In genomic region chrX:166440036-166440615, GRCm38 (mm10) we compare ENCODE assay signal across 8 mouse cellular contexts. TPM values are rescaled to one million over a fixed set of nuclear protein-coding genes. Genes with fewer than 3 reads are reported as not detected.
A peak's percentile ranks its signal among the peaks of the same experiment; 100 is the strongest.
DNase-seq lines count a peak whose midpoint lies in the region; ATAC-seq and TF ChIP-seq lines count a peak whose summit lies in the region.

Gene Trappc2, plus strand, starts transcription at chrX:166440574.

- H3K27me3 ChIP-seq in neural tube, embryonic 11.5 days (ENCODE audit: control insufficient read depth, insufficient read depth, low read length), result 0 out of 2 replicates have a peak, but pooled peaks cover 6% of the 10 kb centered on the region
- H3K27me3 ChIP-seq in forebrain, embryonic 14.5 days (replicated peaks; ENCODE audit: control insufficient read depth, insufficient read depth, low read length), result no peaks in the 10 kb centered on the region
- H3K27me3 ChIP-seq in limb, embryonic 14.5 days (ENCODE audit: control insufficient read depth, insufficient read depth, low read length), result no peaks in the 10 kb centered on the region; the same call in none of the 2 replicates

- 20% methylated on average over 26 of the region's 36 CpGs for whole genome bisulfite sequencing in neural tube, embryonic 11.5 days
- WGBS in forebrain, embryonic 14.5 days, result 33% methylated on average over 36 of the region's 36 CpGs
- 20% methylated on average over 10 of the region's 36 CpGs for WGBS in limb, embryonic 14.5 days

- H3K4me1 ChIP-seq in neural tube, embryonic 11.5 days (ENCODE audit: control insufficient read depth, insufficient read depth, low read length), result no peaks in the 10 kb centered on the region
- H3K4me1 ChIP-seq in forebrain, embryonic 14.5 days (ENCODE audit: control insufficient read depth, insufficient read depth, low read length), result no peaks in the 10 kb centered on the region
- H3K4me1 ChIP-seq in limb, embryonic 14.5 days (ENCODE audit: control insufficient read depth, insufficient read depth, low read length), result no peaks in the 10 kb centered on the region

- H3K4me3 ChIP-seq in neural tube, embryonic 11.5 days (ENCODE audit: low read depth, low read length), result peak within 1 kb of the TSS; percentile 41
- peak within 1 kb of the TSS; percentile 52 for H3K4me3 ChIP-seq in forebrain, embryonic 14.5 days (ENCODE audit: low read depth, low read length)
- H3K4me3 ChIP-seq in limb, embryonic 14.5 days (replicated peaks; ENCODE audit: low read length), result peak within 1 kb of the TSS; percentile 53

- H3K9me3 ChIP-seq in neural tube, embryonic 11.5 days (ENCODE audit: control insufficient read depth, low read length), result no peaks in the 10 kb centered on the region
- H3K9me3 ChIP-seq in forebrain, embryonic 14.5 days (replicated peaks; ENCODE audit: control insufficient read depth, low read length), result no peaks in the 10 kb centered on the region
- no peaks in the 10 kb centered on the region for H3K9me3 ChIP-seq in limb, embryonic 14.5 days (ENCODE audit: control insufficient read depth, low read length)

- peak within 1 kb of the TSS; percentile 61 for H3K27ac ChIP-seq in neural tube, embryonic 11.5 days (ENCODE audit: low read depth, low read length)
- H3K27ac ChIP-seq in forebrain, embryonic 14.5 days (ENCODE audit: low read depth, low read length), result peak within 1 kb of the TSS; percentile 63
- H3K27ac ChIP-seq in limb, embryonic 14.5 days (replicated peaks; ENCODE audit: low read depth, low read length), result peak within 1 kb of the TSS; percentile 61; the same call in 1 of the 2 replicates

- ATAC-seq in neural tube, embryonic 11.5 days (ENCODE audit: insufficient read depth, low FRiP score, low TSS enrichment), result peak; percentile 35; the same call in 1 of the 2 replicates
- ATAC-seq in forebrain, embryonic 14.5 days, result peak; percentile 85
- ATAC-seq in hematopoietic stem cell, adult 5-6 weeks (replicated peaks in 1 of 2; ENCODE audit: insufficient read depth in 1 of 2, low FRiP score in 2 of 2, low TSS enrichment in 1 of 2, low read depth in 1 of 2, poor library complexity in 2 of 2, severe bottlenecking in 2 of 2), result peak; percentile 22 to 46; a peak in 3 of 4 replicates
- peak; percentile 79 for ATAC-seq in limb, embryonic 14.5 days (ENCODE audit: low FRiP score, low read depth)

- no peaks in the 10 kb centered on the region for H3K36me3 ChIP-seq in neural tube, embryonic 11.5 days (ENCODE audit: control insufficient read depth, insufficient read depth, low read length)
- no peaks in the 10 kb centered on the region for H3K36me3 ChIP-seq in forebrain, embryonic 14.5 days (ENCODE audit: control insufficient read depth, insufficient read depth, low read length)
- H3K36me3 ChIP-seq in limb, embryonic 14.5 days (ENCODE audit: control insufficient read depth, insufficient read depth, low read length), result no peaks in the 10 kb centered on the region

- DNase-seq in neural tube, embryonic 11.5 days (ENCODE audit: low spot score), result no peak
- no peak for DNase-seq in neural tube, embryonic 10.5 days (ENCODE audit: extremely low spot score, low spot score)
- no peak for DNase-seq in adrenal gland, postnatal 4 days (ENCODE audit: low spot score in 2 of 2)
- peak; percentile 1 for DNase-seq in forebrain, embryonic 14.5 days (ENCODE audit: low spot score)
- DNase-seq in limb, embryonic 14.5 days (ENCODE audit: low spot score), result peak; percentile 5
- peak; percentile 1 for DNase-seq in skeletal muscle tissue, adult 2 months (ENCODE audit: low read depth, low spot score)
- no peak for DNase-seq in urinary bladder, postnatal 25 days (ENCODE audit: low spot score)

- 0 out of 2 replicates have a peak, but pooled peaks have one; percentile 72 for TF ChIP-seq POLR2A in limb, embryonic 14.5 days (IDR thresholded peaks at IDR 0.05; ENCODE audit: borderline replicate concordance, extremely low read depth, insufficient read depth, insufficient read length)

- peak within 1 kb of the TSS; percentile 71 for H3K9ac ChIP-seq in neural tube, embryonic 11.5 days (ENCODE audit: low read length)
- peak within 1 kb of the TSS; percentile 77 for H3K9ac ChIP-seq in forebrain, embryonic 14.5 days (ENCODE audit: low read length)
- H3K9ac ChIP-seq in limb, embryonic 14.5 days (ENCODE audit: low read depth, low read length, severe bottlenecking), result peak within 1 kb of the TSS; percentile 72

- H3K4me2 ChIP-seq in neural tube, embryonic 11.5 days (ENCODE audit: low read depth), result peak within 1 kb of the TSS; percentile 46
- peak within 1 kb of the TSS; percentile 60 for H3K4me2 ChIP-seq in forebrain, embryonic 14.5 days (ENCODE audit: low read length)
- peak within 1 kb of the TSS; percentile 49 for H3K4me2 ChIP-seq in limb, embryonic 14.5 days (replicated peaks; ENCODE audit: low read depth, low read length, severe bottlenecking)

RNA-seq across cellular contexts. Expression of gene Trappc2, which starts in this region (rescaled TPM):
- 37.4 and 46.7 TPM in 2 replicates for polyA plus RNA-seq in neural tube, embryonic 11.5 days (2014; fragmentation: Nextera tagmentation; extraction: Ambion mirVana)
- 10 to 100 TPM; 14.9 to 16.0 TPM for total RNA-seq in adrenal gland, postnatal 4 days (2021)
- 70.3 and 78.7 TPM in 2 replicates for polyA plus RNA-seq in forebrain, embryonic 14.5 days (2014; fragmentation: Nextera tagmentation; extraction: Ambion mirVana)
- total RNA-seq in hematopoietic stem cell, adult 5-6 weeks (2017), result 10.4 and 14.6 TPM in 2 replicates
- 10.8 and 12.3 TPM in 2 replicates for polyA plus RNA-seq in limb, embryonic 14.5 days (2012; rRNA removed)
- polyA plus RNA-seq in limb, embryonic 14.5 days (2014; fragmentation: Nextera tagmentation; extraction: Ambion mirVana), result 23.7 and 25.5 TPM in 2 replicates

Comparison
In these comparisons a context has a peak if more than half of its experiments do, and no peak if none do; other contexts are left out.
1. ATAC-seq: peak in every context shown above with its lines; median percentile 85 in forebrain, embryonic 14.5 days; 79 in limb, embryonic 14.5 days; 35 in neural tube, embryonic 11.5 days; 34 in hematopoietic stem cell, adult 5-6 weeks.
2. DNase-seq: peak in forebrain, embryonic 14.5 days (single experiment), limb, embryonic 14.5 days (single experiment) and skeletal muscle tissue, adult 2 months (single experiment); none in neural tube, embryonic 11.5 days (single experiment), neural tube, embryonic 10.5 days (single experiment), adrenal gland, postnatal 4 days (0 of 2) and urinary bladder, postnatal 25 days (single experiment).
3. Peak in every context shown above with its lines, with median percentiles within 50 percentile points of each other: H3K27ac ChIP-seq, H3K4me2 ChIP-seq, H3K4me3 ChIP-seq and H3K9ac ChIP-seq.